ENCODE assay signal across 8 mouse cellular contexts in the genomic region with DNA sequence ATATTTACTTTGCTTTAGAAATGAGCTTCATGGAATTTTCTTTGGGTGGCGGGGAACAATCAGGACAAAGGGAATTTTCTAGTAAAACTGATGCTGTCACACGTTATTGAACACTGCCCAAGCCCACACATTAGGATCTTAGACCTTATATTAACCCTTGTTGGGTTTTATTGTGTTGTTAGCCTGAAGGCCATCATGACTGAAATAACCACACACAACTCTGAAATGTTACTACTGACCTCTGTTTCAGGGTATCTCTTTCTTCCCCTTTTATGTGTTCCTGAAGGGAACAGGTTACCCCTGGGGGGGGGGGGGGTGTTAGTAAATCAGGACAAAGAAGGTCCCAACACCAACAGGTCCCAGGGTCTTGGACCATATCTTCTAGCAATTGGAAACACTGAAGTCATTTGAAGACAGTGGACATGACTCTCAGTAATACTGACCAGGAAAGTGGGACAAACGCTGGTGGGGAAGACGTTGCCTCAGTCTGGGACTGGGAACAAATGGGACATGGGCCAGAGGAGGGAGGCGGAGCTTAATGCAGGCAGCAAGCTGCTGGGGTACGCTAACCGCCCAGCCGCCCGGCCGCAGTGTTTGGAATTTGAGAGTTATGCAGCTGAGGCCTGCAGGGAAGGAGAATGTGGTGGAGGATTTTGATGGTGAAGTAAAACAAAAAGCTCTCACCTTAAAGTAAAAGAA.
DNase-seq lines count a peak whose midpoint lies in the region; ATAC-seq and TF ChIP-seq lines count a peak whose summit lies in the region.

No protein-coding gene starts in this region.

- H3K9ac ChIP-seq in neural tube, embryonic 13.5 days, result no peak overlapping the region
- no peak overlapping the region for H3K9ac ChIP-seq in neural tube, embryonic 15.5 days (replicated peaks)
- H3K9ac ChIP-seq in heart, embryonic 13.5 days, result peak overlapping the region; percentile 76
- no peak overlapping the region for H3K9ac ChIP-seq in stomach, postnatal 0 days (ENCODE audit: low read length)

- no peak overlapping the region for H3K4me3 ChIP-seq in neural tube, embryonic 13.5 days
- H3K4me3 ChIP-seq in neural tube, embryonic 15.5 days (replicated peaks), result no peak overlapping the region
- no peak overlapping the region for H3K4me3 ChIP-seq in heart, embryonic 13.5 days
- H3K4me3 ChIP-seq in stomach, postnatal 0 days (ENCODE audit: low read depth, low read length), result no peak overlapping the region

- DNase-seq in kidney, postnatal 25 days, result peak; percentile 66 to 71
- DNase-seq in stomach, postnatal 0 days (ENCODE audit: low spot score), result no peak
- DNase-seq in layer of hippocampus, postnatal 36 days, result no peak
- DNase-seq in adrenal gland, postnatal 36 days, result no peak
- no peak for DNase-seq in urinary bladder, adult 2 months (ENCODE audit: low spot score)

- no peak for TF ChIP-seq EP300 in stomach, postnatal 0 days (optimal IDR thresholded peaks at IDR 0.05)

- ATAC-seq in neural tube, embryonic 13.5 days (ENCODE audit: low read depth), result 0 out of 2 replicates have a peak, but pooled peaks have one; percentile 17
- ATAC-seq in neural tube, embryonic 15.5 days (ENCODE audit: low FRiP score), result no peak
- peak; percentile 28; the same call in 1 of the 2 replicates for ATAC-seq in heart, embryonic 13.5 days (ENCODE audit: extremely low read depth, insufficient number of reproducible peaks, low FRiP score, low TSS enrichment)
- ATAC-seq in stomach, postnatal 0 days (ENCODE audit: low FRiP score, low TSS enrichment), result peak; percentile 22; the same call in 1 of the 2 replicates

- WGBS in neural tube, embryonic 13.5 days, result 69% methylated on average over 10 of the region's 10 CpGs
- WGBS in neural tube, embryonic 15.5 days, result 73% methylated on average over 10 of the region's 10 CpGs
- 65% methylated on average over 10 of the region's 10 CpGs for WGBS in heart, embryonic 13.5 days
- WGBS in stomach, postnatal 0 days, result 68% methylated on average over 10 of the region's 10 CpGs

- no peaks in the 10 kb centered on the region for H3K9me3 ChIP-seq in neural tube, embryonic 13.5 days
- H3K9me3 ChIP-seq in neural tube, embryonic 15.5 days (replicated peaks), result no peaks in the 10 kb centered on the region
- no peaks in the 10 kb centered on the region for H3K9me3 ChIP-seq in heart, embryonic 13.5 days
- H3K9me3 ChIP-seq in stomach, postnatal 0 days (ENCODE audit: control insufficient read depth, low read length), result no peaks in the 10 kb centered on the region

- H3K27ac ChIP-seq in neural tube, embryonic 13.5 days (replicated peaks), result peak overlapping the region; percentile 67; the same call in 1 of the 2 replicates
- H3K27ac ChIP-seq in neural tube, embryonic 15.5 days (replicated peaks), result no peak overlapping the region
- H3K27ac ChIP-seq in heart, embryonic 13.5 days (replicated peaks), result peak overlapping the region; percentile 94
- H3K27ac ChIP-seq in stomach, postnatal 0 days (replicated peaks), result no peak overlapping the region

- TF ChIP-seq CTCF in stomach, postnatal 0 days (IDR thresholded peaks at IDR 0.05; ENCODE audit: low read depth), result no peak

- no peaks in the 10 kb centered on the region for H3K27me3 ChIP-seq in neural tube, embryonic 13.5 days
- H3K27me3 ChIP-seq in neural tube, embryonic 15.5 days (replicated peaks), result no peaks in the 10 kb centered on the region
- H3K27me3 ChIP-seq in heart, embryonic 13.5 days (replicated peaks), result no peaks in the 10 kb centered on the region
- H3K27me3 ChIP-seq in stomach, postnatal 0 days (ENCODE audit: control insufficient read depth, insufficient read depth, low read length), result no peaks in the 10 kb centered on the region

- no peaks in the 10 kb centered on the region for H3K36me3 ChIP-seq in neural tube, embryonic 13.5 days
- no peaks in the 10 kb centered on the region for H3K36me3 ChIP-seq in neural tube, embryonic 15.5 days
- peaks cover 14% of the 10 kb centered on the region for H3K36me3 ChIP-seq in heart, embryonic 13.5 days
- H3K36me3 ChIP-seq in stomach, postnatal 0 days (ENCODE audit: control insufficient read depth, insufficient read depth, low read length), result no peaks in the 10 kb centered on the region; the same call in 1 of the 2 replicates

- H3K4me1 ChIP-seq in neural tube, embryonic 13.5 days (replicated peaks), result peaks cover 30% of the 10 kb centered on the region
- peaks cover 22% of the 10 kb centered on the region for H3K4me1 ChIP-seq in neural tube, embryonic 15.5 days
- peaks cover 64% of the 10 kb centered on the region for H3K4me1 ChIP-seq in heart, embryonic 13.5 days
- H3K4me1 ChIP-seq in stomach, postnatal 0 days (replicated peaks; ENCODE audit: control insufficient read depth, insufficient read depth), result peaks cover 12% of the 10 kb centered on the region

- peak overlapping the region; percentile 20; the same call in 1 of the 2 replicates for H3K4me2 ChIP-seq in neural tube, embryonic 13.5 days
- no peak overlapping the region for H3K4me2 ChIP-seq in neural tube, embryonic 15.5 days
- peak overlapping the region; percentile 58 for H3K4me2 ChIP-seq in heart, embryonic 13.5 days
- H3K4me2 ChIP-seq in stomach, postnatal 0 days (replicated peaks; ENCODE audit: low read depth), result no peak overlapping the region

Comparison
In these comparisons a context has a peak if more than half of its experiments do, and no peak if none do; other contexts are left out.
1. H3K27ac ChIP-seq: peak in neural tube, embryonic 13.5 days (single experiment) and heart, embryonic 13.5 days (single experiment); none in neural tube, embryonic 15.5 days (single experiment) and stomach, postnatal 0 days (single experiment).
2. H3K4me2 ChIP-seq: peak in neural tube, embryonic 13.5 days (single experiment) and heart, embryonic 13.5 days (single experiment); none in neural tube, embryonic 15.5 days (single experiment) and stomach, postnatal 0 days (single experiment).
3. DNase-seq: peak in kidney, postnatal 25 days (2 of 2); none in stomach, postnatal 0 days (single experiment), layer of hippocampus, postnatal 36 days (0 of 2), adrenal gland, postnatal 36 days (0 of 2) and urinary bladder, adult 2 months (single experiment).